Mouse (Mus musculus): ENCODE measurements around the gene Trpv2. TPM values are rescaled to one million over a fixed set of nuclear protein-coding genes. Genes with fewer than 3 reads are reported as not detected.

Trpv2 gene
- polyA plus RNA-seq, 1 experiment from 2014 or later, result 6.0 TPM

- Histone ChIP-seq H3K4me1 (replicated peaks; ENCODE audit: control insufficient read depth, insufficient read depth, low read length) (no peaks in the 10 kb centered on the region), H3K27ac (ENCODE audit: low read depth, low read length) (peak overlapping the region; percentile 35; the same call in 1 of the 2 replicates)
- no peak for ATAC-seq
These were observed 19.3 kb upstream of the Trpv2 start for GRCm38 (mm10) chr11:62554934-62555517.

GRCm38 (mm10) chr11:62555896-62556412, 18.3 kb upstream of the Trpv2 start:
- Histone ChIP-seq H3K4me3 (ENCODE audit: low read depth, low read length) (no peak overlapping the region), H3K4me2 (replicated peaks; ENCODE audit: low read depth) (no peak overlapping the region), H3K27me3 (replicated peaks; ENCODE audit: control insufficient read depth, insufficient read depth, low read length) (no peaks in the 10 kb centered on the region), H3K36me3 (ENCODE audit: control insufficient read depth, insufficient read depth) (peaks cover 10% of the 10 kb centered on the region; the same call in 1 of the 2 replicates), H3K9me3 (ENCODE audit: control insufficient read depth) (no peaks in the 10 kb centered on the region), H3K9ac (ENCODE audit: low read depth, low read length) (no peak overlapping the region), H3K4me1 (replicated peaks; ENCODE audit: control insufficient read depth, insufficient read depth, low read length) (no peaks in the 10 kb centered on the region), H3K27ac (ENCODE audit: low read depth, low read length) (no peak overlapping the region)
- no peak for ATAC-seq
- TF ChIP-seq CTCF (IDR thresholded peaks at IDR 0.05; ENCODE audit: low read depth), result no peak

More at GRCm38 (mm10) chr11:62554934-62555517, 19.3 kb upstream of the Trpv2 start:
- Histone ChIP-seq H3K9me3 (ENCODE audit: control insufficient read depth) (no peaks in the 10 kb centered on the region), H3K27me3 (replicated peaks; ENCODE audit: control insufficient read depth, insufficient read depth, low read length) (no peaks in the 10 kb centered on the region), H3K36me3 (ENCODE audit: control insufficient read depth, insufficient read depth) (peaks cover 10% of the 10 kb centered on the region; the same call in 1 of the 2 replicates), H3K4me3 (ENCODE audit: low read depth, low read length) (no peak overlapping the region; the same call in 1 of the 2 replicates), H3K4me2 (replicated peaks; ENCODE audit: low read depth) (peak overlapping the region; percentile 68), H3K9ac (ENCODE audit: low read depth, low read length) (peak overlapping the region; percentile 7; the same call in 1 of the 2 replicates)
- no peak for TF ChIP-seq CTCF (IDR thresholded peaks at IDR 0.05; ENCODE audit: low read depth)

- no peak overlapping the region for H3K4me2 ChIP-seq (replicated peaks; ENCODE audit: low read depth)
- H3K9ac ChIP-seq (ENCODE audit: low read depth, low read length), result no peak overlapping the region
- H3K4me1 ChIP-seq (replicated peaks; ENCODE audit: control insufficient read depth, insufficient read depth, low read length), result no peaks in the 10 kb centered on the region
- H3K9me3 ChIP-seq (ENCODE audit: control insufficient read depth), result no peaks in the 10 kb centered on the region
- peak; percentile 79 for ATAC-seq
- no peaks in the 10 kb centered on the region for H3K27me3 ChIP-seq (replicated peaks; ENCODE audit: control insufficient read depth, insufficient read depth, low read length)
- H3K36me3 ChIP-seq (ENCODE audit: control insufficient read depth, insufficient read depth), result peaks cover 10% of the 10 kb centered on the region; the same call in 1 of the 2 replicates
- WGBS, result 33% methylated on average over 5 of the region's 5 CpGs
- TF ChIP-seq CTCF (IDR thresholded peaks at IDR 0.05; ENCODE audit: low read depth), result no peak
- H3K4me3 ChIP-seq (ENCODE audit: low read depth, low read length), result no peak overlapping the region
- peak overlapping the region; percentile 41; the same call in 1 of the 2 replicates for H3K27ac ChIP-seq (ENCODE audit: low read depth, low read length)
These were observed 17.1 kb upstream of the Trpv2 start for GRCm38 (mm10) chr11:62557205-62557604.

- peak overlapping the region; percentile 46; the same call in 1 of the 2 replicates for H3K27ac ChIP-seq (ENCODE audit: low read depth, low read length)
These were observed 16.1 kb upstream of the Trpv2 start for GRCm38 (mm10) chr11:62558152-62558551.

GRCm38 (mm10) chr11:62558961-62559646, 15.2 kb upstream of the Trpv2 start:
- WGBS, result 39% methylated on average over 6 of the region's 6 CpGs
- peak; percentile 62 for ATAC-seq

More at GRCm38 (mm10) chr11:62558152-62558551, 16.1 kb upstream of the Trpv2 start:
- H3K9me3 ChIP-seq (ENCODE audit: control insufficient read depth), result no peaks in the 10 kb centered on the region
- H3K4me3 ChIP-seq (ENCODE audit: low read depth, low read length), result no peak overlapping the region
- 72% methylated on average over 2 of the region's 2 CpGs for WGBS
- no peak for TF ChIP-seq CTCF (IDR thresholded peaks at IDR 0.05; ENCODE audit: low read depth)
- no peak for ATAC-seq
- no peak overlapping the region for H3K9ac ChIP-seq (ENCODE audit: low read depth, low read length)
- no peaks in the 10 kb centered on the region for H3K27me3 ChIP-seq (replicated peaks; ENCODE audit: control insufficient read depth, insufficient read depth, low read length)
- no peak overlapping the region for H3K4me2 ChIP-seq (replicated peaks; ENCODE audit: low read depth)
- peaks cover 8% of the 10 kb centered on the region; the same call in 1 of the 2 replicates for H3K36me3 ChIP-seq (ENCODE audit: control insufficient read depth, insufficient read depth)
- no peaks in the 10 kb centered on the region for H3K4me1 ChIP-seq (replicated peaks; ENCODE audit: control insufficient read depth, insufficient read depth, low read length)

GRCm38 (mm10) chr11:62560463-62561016, 13.7 kb upstream of the Trpv2 start:
- no peak for TF ChIP-seq CTCF (IDR thresholded peaks at IDR 0.05; ENCODE audit: low read depth)
- 31% methylated on average over 43 of the region's 43 CpGs for WGBS
- peak overlapping the region; percentile 38 for H3K4me3 ChIP-seq (ENCODE audit: low read depth, low read length)
- no peaks in the 10 kb centered on the region for H3K36me3 ChIP-seq (ENCODE audit: control insufficient read depth, insufficient read depth)
- H3K9ac ChIP-seq (ENCODE audit: low read depth, low read length), result 0 out of 2 replicates have a peak overlapping the region, but pooled peaks have one; percentile 11
- no peak overlapping the region for H3K27ac ChIP-seq (ENCODE audit: low read depth, low read length)
- H3K4me2 ChIP-seq (replicated peaks; ENCODE audit: low read depth), result peak overlapping the region; percentile 72
- no peaks in the 10 kb centered on the region for H3K4me1 ChIP-seq (replicated peaks; ENCODE audit: control insufficient read depth, insufficient read depth, low read length)
- no peaks in the 10 kb centered on the region for H3K9me3 ChIP-seq (ENCODE audit: control insufficient read depth)
- no peaks in the 10 kb centered on the region for H3K27me3 ChIP-seq (replicated peaks; ENCODE audit: control insufficient read depth, insufficient read depth, low read length)
- no peak for ATAC-seq

More at GRCm38 (mm10) chr11:62558961-62559646, 15.2 kb upstream of the Trpv2 start:
- TF ChIP-seq CTCF (IDR thresholded peaks at IDR 0.05; ENCODE audit: low read depth), result no peak
- no peak overlapping the region for H3K4me2 ChIP-seq (replicated peaks; ENCODE audit: low read depth)
- H3K9ac ChIP-seq (ENCODE audit: low read depth, low read length), result no peak overlapping the region
- peak overlapping the region; percentile 75 for H3K27ac ChIP-seq (ENCODE audit: low read depth, low read length)
- no peaks in the 10 kb centered on the region for H3K9me3 ChIP-seq (ENCODE audit: control insufficient read depth)
- H3K4me1 ChIP-seq (replicated peaks; ENCODE audit: control insufficient read depth, insufficient read depth, low read length), result no peaks in the 10 kb centered on the region
- no peak overlapping the region for H3K4me3 ChIP-seq (ENCODE audit: low read depth, low read length)
- no peaks in the 10 kb centered on the region for H3K36me3 ChIP-seq (ENCODE audit: control insufficient read depth, insufficient read depth)
- H3K27me3 ChIP-seq (replicated peaks; ENCODE audit: control insufficient read depth, insufficient read depth, low read length), result no peaks in the 10 kb centered on the region

All from intestine, postnatal 0 days (tissue).